Comparison of ENCODE assay signal across 25 mouse cellular contexts in the genomic region with DNA sequence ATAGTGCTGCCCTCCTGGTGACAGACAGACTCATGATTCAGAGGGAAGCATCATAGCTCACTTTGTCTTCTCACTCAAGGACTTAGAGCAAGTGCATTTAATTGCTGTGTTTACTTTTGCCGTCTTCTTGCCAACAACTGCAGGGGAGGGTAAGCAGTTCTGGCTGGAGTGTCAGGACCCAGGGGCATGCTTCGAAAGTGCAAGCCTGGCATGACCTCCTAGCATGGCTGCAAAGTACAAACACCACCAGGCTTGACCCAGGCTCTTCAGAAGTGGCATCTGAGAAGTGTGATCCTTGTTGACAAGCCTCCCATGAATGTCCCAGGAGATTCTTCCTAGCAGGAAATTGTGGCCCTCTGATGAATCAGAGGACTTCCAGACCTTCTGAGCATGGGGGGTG.
DNase-seq lines count a peak whose midpoint lies in the region; ATAC-seq lines count a peak whose summit lies in the region.
"Had no signal": no experiment of that assay in that cellular context is flagged by ENCODE, and none has a peak within 500 bp of the region (broad histone marks: within the 10 kb centered on the region; RNA-seq: fewer than 3 reads in every experiment).

No protein-coding gene starts in this region.

- DNase-seq in heart, adult 11 months, result peak; percentile 90
- no peak for DNase-seq in heart, postnatal 25 days (ENCODE audit: low spot score)
- DNase-seq in kidney, adult 18-20 months, result peak; percentile 16
- DNase-seq in kidney, postnatal 4 days, result no peak
- peak; percentile 15 for DNase-seq in kidney, postnatal 14 days
- no peak for DNase-seq in kidney, postnatal 10 days
- DNase-seq in kidney, postnatal 36 days, result peak; percentile 31 to 42
- DNase-seq: adrenal gland, adult 8-10 months; adrenal gland, postnatal 14 days; adrenal gland, postnatal 36 days; B cell, adult 2 months; cerebellum, adult 11-12 months; cerebellum, adult 2 months; cerebellum, adult 9-10 months; cerebellum, postnatal 10 days; cerebellum, postnatal 25 days had no signal

- ATAC-seq in kidney, embryonic 15.5 days (replicated peaks; ENCODE audit: low FRiP score), result no peak
- ATAC-seq: activated CD4-positive, CD25-positive, alpha-beta regulatory T cell, adult 4 months; CD4-positive, CD25-positive, alpha-beta regulatory T cell, adult 4 months; forebrain, embryonic 13.5 days; Patski had no signal

- H3K4me3 ChIP-seq in kidney, embryonic 15.5 days (replicated peaks), result no peak overlapping the region
- H3K4me3 ChIP-seq: embryonic facial prominence, embryonic 10.5 days; embryonic facial prominence, embryonic 12.5 days; forebrain, embryonic 13.5 days had no signal

- H3K9ac ChIP-seq in kidney, embryonic 15.5 days, result no peak overlapping the region
- H3K9ac ChIP-seq: embryonic facial prominence, embryonic 12.5 days; forebrain, embryonic 13.5 days had no signal

- H3K4me2 ChIP-seq in kidney, embryonic 15.5 days, result no peak overlapping the region
- H3K4me2 ChIP-seq: embryonic facial prominence, embryonic 12.5 days; forebrain, embryonic 13.5 days had no signal

- H3K36me3 ChIP-seq in kidney, embryonic 15.5 days, result no peaks in the 10 kb centered on the region
- H3K36me3 ChIP-seq: embryonic facial prominence, embryonic 10.5 days; embryonic facial prominence, embryonic 12.5 days; G1E had no signal

- H3K27me3 ChIP-seq in kidney, embryonic 15.5 days, result no peaks in the 10 kb centered on the region
- H3K27me3 ChIP-seq: CH12.LX; embryonic facial prominence, embryonic 12.5 days; forebrain, embryonic 13.5 days; Patski had no signal

- H3K27ac ChIP-seq in kidney, embryonic 15.5 days, result no peak overlapping the region
- H3K27ac ChIP-seq: embryonic facial prominence, embryonic 10.5 days; embryonic facial prominence, embryonic 12.5 days; forebrain, embryonic 13.5 days had no signal

- intact Hi-C loops in heart, postnatal 25 days (cut with DNase I), result no loop called here

- H3K4me1 ChIP-seq in kidney, embryonic 15.5 days, result no peaks in the 10 kb centered on the region
- H3K4me1 ChIP-seq: embryonic facial prominence, embryonic 12.5 days; forebrain, embryonic 13.5 days had no signal

- H3K9me3 ChIP-seq in kidney, embryonic 15.5 days (replicated peaks), result no peaks in the 10 kb centered on the region
- H3K9me3 ChIP-seq: embryonic facial prominence, embryonic 10.5 days; embryonic facial prominence, embryonic 12.5 days; forebrain, embryonic 13.5 days had no signal

- 36% methylated on average over 2 of the region's 2 CpGs for WGBS in kidney, embryonic 15.5 days

Comparison
In these comparisons a context has a peak if more than half of its experiments do, and no peak if none do; other contexts are left out.
1. DNase-seq: peak in heart, adult 11 months (single experiment), kidney, adult 18-20 months (single experiment), kidney, postnatal 14 days (single experiment) and kidney, postnatal 36 days (2 of 2); none in heart, postnatal 25 days (single experiment), kidney, postnatal 4 days (0 of 2) and kidney, postnatal 10 days (single experiment).